Mouse (Mus musculus) forebrain, embryonic 16.5 days (tissue): ENCODE data around the gene Ppp2r2d. TPM values are rescaled to one million over a fixed set of nuclear protein-coding genes. Genes with fewer than 3 reads are reported as not detected.

Experiments
- ATAC-seq: fragments of 200-750 bp; cut with Nextera tagmentation; 2 replicates; pipeline ENCODE4 v1.8.0; 2017; ENCODE audit warnings: mild to moderate bottlenecking, moderate library complexity
- H3K27ac ChIP-seq: fragments of 300-500 bp; sonication (generic); 2 replicates; pipeline ENCODE4 v1.5.1; 2014; ENCODE audit warnings: low read length, control low read depth
- H3K27me3 ChIP-seq: fragments of 300-500 bp; sonication (generic); replicated peaks from 2 replicates; pipeline ENCODE4 v1.6.1; 2014; ENCODE audit warnings: low read length; ENCODE audit not compliant: control insufficient read depth, insufficient read depth
- H3K36me3 ChIP-seq: fragments of 300-500 bp; sonication (generic); 2 replicates; pipeline ENCODE4 v1.6.1; 2014; ENCODE audit not compliant: control insufficient read depth, insufficient read depth
- H3K4me1 ChIP-seq: fragments of 300-500 bp; sonication (generic); replicated peaks from 2 replicates; pipeline ENCODE4 v1.6.1; 2014; ENCODE audit warnings: low read length; ENCODE audit not compliant: control insufficient read depth, insufficient read depth
- H3K4me2 ChIP-seq: fragments of 300-500 bp; sonication (generic); 2 replicates; pipeline ENCODE4 v1.6.1; 2014; ENCODE audit warnings: mild to moderate bottlenecking, low read length, control low read depth
- H3K4me3 ChIP-seq: fragments of 300-500 bp; sonication (generic); replicated peaks from 2 replicates; pipeline ENCODE4 v1.5.1; 2014; ENCODE audit warnings: mild to moderate bottlenecking, low read length, control low read depth
- H3K9ac ChIP-seq: fragments of 300-500 bp; sonication (generic); replicated peaks from 2 replicates; pipeline ENCODE4 v1.6.1; 2014; ENCODE audit warnings: low read depth, low read length, control low read depth
- H3K9me3 ChIP-seq: fragments of 300-500 bp; sonication (generic); 2 replicates; pipeline ENCODE4 v1.6.1; 2016; ENCODE audit warnings: low read length; ENCODE audit not compliant: control insufficient read depth
- WGBS: fragments of 180-500 bp; shearing (Covaris S2); extraction: QIAGEN DNeasy Blood & Tissue Kit; methylation state at CpG from one replicate; pipeline ENCODE4 v1.1.7; 2014; 5-methylcytosine and 5-hydroxymethylcytosine counted together
- polyA plus RNA-seq: library from polyadenylated mRNA; unstranded; fragments of >200 nt; fragmentation: Nextera tagmentation; extraction: Ambion mirVana; gene quantifications from 2 replicates; pipeline ENCODE4 v1.2.1, GENCODE M21; 2015

Ppp2r2d gene
- polyA plus RNA-seq, 1 experiment from 2014 or later, result 73.0 TPM

GRCm38 (mm10) chr7:138883724-138884123, 37.8 kb downstream of the Ppp2r2d start:
- no peak overlapping the region for H3K4me2 ChIP-seq
- H3K9me3 ChIP-seq, result no peaks in the 10 kb centered on the region
- H3K27me3 ChIP-seq, result no peaks in the 10 kb centered on the region
- no peak overlapping the region for H3K27ac ChIP-seq
- H3K4me1 ChIP-seq, result no peaks in the 10 kb centered on the region
- H3K4me3 ChIP-seq, result no peak overlapping the region
- no peak overlapping the region for H3K9ac ChIP-seq
- H3K36me3 ChIP-seq, result peaks cover 25% of the 10 kb centered on the region
- ATAC-seq, result no peak
- WGBS, result 96% methylated on average over 3 of the region's 3 CpGs

GRCm38 (mm10) chr7:138885365-138886289, 39.7 kb downstream of the Ppp2r2d start:
- WGBS, result 89% methylated on average over 13 of the region's 13 CpGs
- ATAC-seq, result no peak
- Histone ChIP-seq H3K9ac (no peak overlapping the region), H3K4me1 (no peaks in the 10 kb centered on the region), H3K27me3 (no peaks in the 10 kb centered on the region), H3K4me2 (no peak overlapping the region), H3K4me3 (no peak overlapping the region), H3K36me3 (peaks cover 14% of the 10 kb centered on the region; the same call in 1 of the 2 replicates), H3K9me3 (no peaks in the 10 kb centered on the region), H3K27ac (no peak overlapping the region)

GRCm38 (mm10) chr7:138898122-138898521, 52.2 kb downstream of the Ppp2r2d start:
- no peak overlapping the region for H3K4me2 ChIP-seq
- no peak for ATAC-seq
- no peak overlapping the region for H3K4me3 ChIP-seq
- H3K27me3 ChIP-seq, result no peaks in the 10 kb centered on the region
- H3K9ac ChIP-seq, result no peak overlapping the region
- peaks cover 6% of the 10 kb centered on the region; the same call in 1 of the 2 replicates for H3K36me3 ChIP-seq
- 83% methylated on average over 2 of the region's 2 CpGs for WGBS
- H3K4me1 ChIP-seq, result no peaks in the 10 kb centered on the region
- no peaks in the 10 kb centered on the region for H3K9me3 ChIP-seq
- H3K27ac ChIP-seq, result no peak overlapping the region

DNA sequence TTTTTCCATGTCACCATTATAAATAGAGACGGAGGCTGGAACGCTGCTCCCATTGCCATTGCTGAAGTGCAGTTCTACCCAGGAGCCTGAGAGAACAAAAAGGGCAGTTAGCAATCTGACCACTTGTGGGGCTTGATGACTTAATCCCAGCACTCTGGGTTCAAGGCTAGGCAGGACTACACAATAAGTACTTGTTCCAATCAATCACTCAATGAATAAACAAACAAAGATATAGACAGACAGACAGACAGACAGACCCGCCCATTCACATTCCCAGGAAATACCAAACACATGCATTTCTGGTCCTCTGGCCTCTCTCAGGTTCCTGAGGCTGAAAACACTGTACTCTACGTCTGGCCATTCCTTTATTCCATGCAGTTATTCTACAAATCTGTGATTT, 52.9 kb downstream of the Ppp2r2d start:
- no peak overlapping the region for H3K27ac ChIP-seq
- H3K4me3 ChIP-seq, result no peak overlapping the region
- 84% methylated on average over 4 of the region's 4 CpGs for WGBS
- no peak overlapping the region for H3K9ac ChIP-seq
- no peaks in the 10 kb centered on the region for H3K4me1 ChIP-seq
- no peaks in the 10 kb centered on the region for H3K27me3 ChIP-seq
- ATAC-seq, result no peak
- H3K36me3 ChIP-seq, result peaks cover 6% of the 10 kb centered on the region; the same call in 1 of the 2 replicates
- H3K9me3 ChIP-seq, result no peaks in the 10 kb centered on the region
- H3K4me2 ChIP-seq, result no peak overlapping the region

- H3K4me2 ChIP-seq, result no peak overlapping the region
- peaks cover 20% of the 10 kb centered on the region for H3K4me1 ChIP-seq
- H3K9ac ChIP-seq, result no peak overlapping the region
- 88% methylated on average over 7 of the region's 7 CpGs for WGBS
- no peak for ATAC-seq
- no peak overlapping the region for H3K27ac ChIP-seq
- no peak overlapping the region for H3K4me3 ChIP-seq
- H3K9me3 ChIP-seq, result no peaks in the 10 kb centered on the region
- no peaks in the 10 kb centered on the region for H3K27me3 ChIP-seq
- no peaks in the 10 kb centered on the region for H3K36me3 ChIP-seq
These were observed 58.1 kb downstream of the Ppp2r2d start for GRCm38 (mm10) chr7:138903886-138904435.

DNA sequence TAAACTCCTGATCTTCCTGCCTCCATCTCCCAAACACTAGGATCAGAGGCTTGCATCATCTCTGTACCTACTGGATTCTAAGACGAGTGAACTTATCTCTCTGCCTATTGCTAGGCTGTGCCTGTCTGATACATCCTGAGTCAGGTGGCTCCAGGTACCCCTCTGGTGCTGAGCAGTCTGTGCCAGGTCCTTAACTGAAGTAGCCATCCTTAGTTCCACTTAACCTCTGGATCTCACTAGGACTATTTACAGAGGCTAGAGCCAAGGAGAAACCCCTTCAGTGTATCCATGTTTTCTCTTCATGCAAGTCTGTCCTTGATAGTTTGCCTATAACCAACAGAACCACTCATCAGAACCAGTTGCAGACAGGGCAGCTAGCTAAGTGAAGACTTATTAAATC, 60.6 kb downstream of the Ppp2r2d start:
- H3K9me3 ChIP-seq, result no peaks in the 10 kb centered on the region
- no peak overlapping the region for H3K9ac ChIP-seq
- WGBS, result 89% methylated on average over 1 of the region's 1 CpGs
- H3K36me3 ChIP-seq, result no peaks in the 10 kb centered on the region
- no peak overlapping the region for H3K4me2 ChIP-seq
- no peak overlapping the region for H3K27ac ChIP-seq
- no peak overlapping the region for H3K4me3 ChIP-seq
- ATAC-seq, result no peak
- no peaks in the 10 kb centered on the region for H3K27me3 ChIP-seq
- H3K4me1 ChIP-seq, result peaks cover 23% of the 10 kb centered on the region

GRCm38 (mm10) chr7:138907043-138907442, 61.2 kb downstream of the Ppp2r2d start:
- ATAC-seq, result no peak
- H3K4me3 ChIP-seq, result 0 out of 2 replicates have a peak overlapping the region, but pooled peaks have one; percentile 2
- H3K9ac ChIP-seq, result 0 out of 2 replicates have a peak overlapping the region, but pooled peaks have one; percentile 8
- peak overlapping the region; percentile 6; the same call in 1 of the 2 replicates for H3K4me2 ChIP-seq
- H3K27ac ChIP-seq, result no peak overlapping the region
- H3K9me3 ChIP-seq, result no peaks in the 10 kb centered on the region
- no peaks in the 10 kb centered on the region for H3K27me3 ChIP-seq
- WGBS, result 14% methylated on average over 7 of the region's 7 CpGs
- H3K4me1 ChIP-seq, result peaks cover 23% of the 10 kb centered on the region
- H3K36me3 ChIP-seq, result no peaks in the 10 kb centered on the region

DNA sequence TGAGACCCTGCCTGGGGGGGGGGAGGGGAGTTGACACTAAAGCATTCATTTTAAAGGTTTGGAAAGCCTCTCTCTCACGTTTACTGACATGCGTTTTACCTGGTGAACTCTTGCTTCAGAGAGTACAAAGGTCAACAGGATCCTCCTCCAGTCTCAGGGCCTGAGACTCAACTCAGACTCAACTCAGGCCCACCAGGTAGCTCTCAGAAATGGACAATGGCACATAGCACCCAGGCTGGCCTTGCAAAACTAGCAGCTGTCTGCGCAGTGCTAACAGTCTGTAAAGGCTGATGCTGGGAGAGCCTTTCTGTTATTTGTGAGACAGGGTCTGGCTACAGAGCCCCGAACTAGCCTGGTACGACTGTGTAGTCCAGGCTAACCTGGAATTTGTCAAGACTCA, 62.1 kb downstream of the Ppp2r2d start:
- H3K4me2 ChIP-seq, result peak overlapping the region; percentile 14
- H3K27ac ChIP-seq, result no peak overlapping the region
- WGBS, result 59% methylated on average over 5 of the region's 5 CpGs
- 0 out of 2 replicates have a peak overlapping the region, but pooled peaks have one; percentile 4 for H3K9ac ChIP-seq
- peaks cover 23% of the 10 kb centered on the region for H3K4me1 ChIP-seq
- ATAC-seq, result no peak
- H3K27me3 ChIP-seq, result no peaks in the 10 kb centered on the region
- H3K36me3 ChIP-seq, result no peaks in the 10 kb centered on the region
- H3K9me3 ChIP-seq, result no peaks in the 10 kb centered on the region
- no peak overlapping the region for H3K4me3 ChIP-seq

DNA sequence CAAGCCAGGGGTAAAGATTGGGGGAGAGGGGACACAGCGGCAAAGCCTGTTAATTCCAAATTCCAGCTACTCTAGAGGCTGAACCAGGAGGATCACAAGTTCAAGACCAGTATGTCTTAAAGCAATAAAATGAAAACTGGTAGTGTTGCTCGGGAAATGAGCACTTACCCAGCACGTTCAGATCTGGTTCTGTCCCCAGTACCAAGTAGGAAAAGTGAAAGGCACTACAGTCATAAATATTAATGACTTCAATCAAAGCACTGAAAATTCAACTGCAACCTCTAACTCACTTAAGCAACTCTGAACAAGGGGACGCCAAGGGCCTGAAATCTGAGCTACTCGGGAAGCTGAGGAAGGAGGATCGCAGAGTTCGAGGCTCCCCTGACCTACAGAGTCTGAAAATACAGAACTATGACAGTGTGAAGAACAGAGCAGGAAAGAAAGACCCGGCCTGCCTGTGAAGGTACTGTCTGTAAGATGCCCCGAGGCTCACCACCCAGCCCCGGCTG, 62.9 kb downstream of the Ppp2r2d start:
- no peak overlapping the region for H3K27ac ChIP-seq
- no peak for ATAC-seq
- peak overlapping the region; percentile 86 for H3K4me3 ChIP-seq
- H3K9ac ChIP-seq, result peak overlapping the region; percentile 80
- no peaks in the 10 kb centered on the region for H3K9me3 ChIP-seq
- 5% methylated on average over 10 of the region's 10 CpGs for WGBS
- peaks cover 23% of the 10 kb centered on the region for H3K4me1 ChIP-seq
- H3K27me3 ChIP-seq, result no peaks in the 10 kb centered on the region
- no peaks in the 10 kb centered on the region for H3K36me3 ChIP-seq
- H3K4me2 ChIP-seq, result peak overlapping the region; percentile 61
